Mouse (Mus musculus) adrenal gland, postnatal 14 days (tissue): ENCODE measurements at regions not wholly inside any gene's neighbourhood (a gene's known extent, or its start where the extent isn't known, plus 50 kb on each side); places are given as distances from the start of the nearest gene placed in this dataset.

Experiments used
- DNase-seq: peaks from one replicate; pipeline ENCODE4 v3.0.0; 2021; ENCODE audit warnings: mixed read lengths

- peak; percentile 36 for DNase-seq
These were observed 332.4 kb downstream of the Foxo1 start for GRCm38 (mm10) chr3:52600581-52600980.

DNA sequence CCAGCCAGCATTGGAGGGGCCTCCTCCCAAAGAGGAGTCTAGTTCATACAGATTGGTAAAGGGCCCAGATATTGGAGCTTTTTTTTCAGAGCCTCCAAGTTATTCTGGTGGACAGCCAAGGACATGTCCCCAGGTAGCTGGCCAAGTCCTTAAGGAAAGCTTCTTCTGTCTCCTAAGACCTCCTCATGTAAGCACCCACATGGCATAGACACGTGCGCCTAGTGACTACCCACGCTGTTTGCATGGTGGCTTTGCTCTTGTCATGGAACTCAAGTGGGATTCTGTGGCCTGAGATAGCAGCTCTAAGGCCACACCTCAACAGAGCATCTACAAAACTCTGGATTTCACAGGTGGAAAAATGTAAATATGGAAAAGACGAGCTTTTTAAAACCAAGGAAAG, 332.0 kb downstream of the Foxo1 start:
- peak; percentile 22 for DNase-seq

DNA sequence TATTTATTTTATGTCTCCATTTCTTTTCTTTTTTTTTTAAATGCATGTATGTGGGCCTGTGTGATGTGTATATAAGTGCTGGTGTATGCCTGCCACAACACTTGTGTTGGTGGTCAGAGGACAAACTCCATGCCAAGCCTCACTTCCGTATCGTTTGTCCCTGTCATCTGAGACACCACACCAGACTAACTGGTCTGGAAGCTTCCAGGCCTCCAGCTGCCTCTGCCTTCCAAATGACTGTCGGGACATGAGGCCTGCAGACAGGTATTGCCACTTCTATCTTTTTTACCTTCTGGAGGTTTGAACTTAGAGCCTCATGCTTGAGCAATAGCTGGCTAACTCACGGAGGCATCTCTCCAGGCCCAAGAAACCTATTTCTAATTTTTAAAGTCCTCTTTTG, 318.3 kb downstream of the Foxo1 start:
- no peak for DNase-seq

DNA sequence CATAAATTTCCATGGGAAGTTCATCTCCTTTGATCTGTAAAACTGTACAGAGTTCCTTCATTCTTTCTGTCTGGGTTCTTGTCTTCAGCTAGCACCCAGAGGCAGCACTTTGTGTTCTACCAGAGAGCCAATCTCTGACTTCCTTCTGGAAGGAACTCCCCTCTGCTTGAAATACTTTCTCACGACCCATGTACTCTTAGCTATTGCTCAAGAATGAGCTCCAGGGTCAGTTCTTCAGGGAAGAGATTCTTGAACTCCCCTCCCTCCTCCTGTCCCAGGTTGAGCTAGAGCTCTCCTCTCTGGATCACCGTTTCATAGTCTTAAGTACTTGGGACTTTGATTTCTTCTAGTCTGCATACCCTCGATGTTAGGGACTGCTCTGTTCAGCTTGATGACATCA, 311.8 kb downstream of the Foxo1 start:
- DNase-seq: no peak

- no peak for DNase-seq
These were observed 311.0 kb downstream of the Foxo1 start for GRCm38 (mm10) chr3:52579096-52579495.

DNA sequence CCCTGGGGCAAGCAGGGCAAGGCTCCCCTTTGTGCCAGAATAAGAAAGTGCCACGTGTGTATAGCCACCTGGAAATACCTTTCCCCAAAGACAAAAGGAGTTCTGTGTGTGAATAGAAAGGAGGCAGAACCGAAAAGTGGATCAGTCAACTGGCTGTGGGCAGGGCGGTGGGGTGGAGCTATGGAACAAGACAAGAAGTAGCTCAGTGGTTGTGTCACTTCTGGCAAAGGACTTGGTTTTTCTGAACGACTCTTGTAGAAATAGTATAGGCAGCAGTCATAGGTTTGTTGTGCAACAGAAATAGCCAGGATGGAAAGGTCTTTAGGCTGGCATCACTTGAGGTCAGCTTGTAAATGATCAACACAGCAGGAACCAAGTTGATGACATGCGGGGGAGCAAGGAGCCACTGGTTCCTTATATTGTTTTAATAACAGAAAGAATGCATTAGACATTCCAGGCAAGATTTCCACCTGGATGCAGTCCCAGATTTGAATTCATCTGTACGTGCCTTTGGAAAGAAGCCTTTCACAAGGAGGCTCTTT, 308.6 kb downstream of the Foxo1 start:
- DNase-seq: peak; percentile 25

GRCm38 (mm10) chr3:52575237-52575798, 307.2 kb downstream of the Foxo1 start:
- no peak for DNase-seq

- DNase-seq: no peak
These were observed 306.2 kb downstream of the Foxo1 start for GRCm38 (mm10) chr3:52574341-52574740.

DNA sequence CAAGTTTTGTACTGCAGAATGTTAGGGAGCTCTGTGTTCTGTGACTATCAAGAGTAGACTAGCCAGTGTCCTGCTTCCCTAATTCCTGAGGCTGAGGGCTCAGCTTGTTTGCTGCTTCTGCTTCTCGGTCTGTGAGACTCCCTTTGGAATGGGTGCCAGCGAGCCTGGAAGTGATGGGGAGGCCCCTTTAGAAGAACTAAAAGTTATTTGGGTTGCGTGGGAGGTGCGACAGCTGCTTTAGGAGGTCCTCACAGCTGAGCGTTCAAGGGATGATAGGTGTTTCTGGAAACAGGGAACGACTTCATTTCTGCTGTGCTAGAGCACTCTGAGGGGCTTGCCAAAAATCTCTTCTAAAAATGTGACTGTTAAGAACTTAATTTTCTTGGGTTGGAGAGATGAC, 305.7 kb downstream of the Foxo1 start:
- no peak for DNase-seq

DNA sequence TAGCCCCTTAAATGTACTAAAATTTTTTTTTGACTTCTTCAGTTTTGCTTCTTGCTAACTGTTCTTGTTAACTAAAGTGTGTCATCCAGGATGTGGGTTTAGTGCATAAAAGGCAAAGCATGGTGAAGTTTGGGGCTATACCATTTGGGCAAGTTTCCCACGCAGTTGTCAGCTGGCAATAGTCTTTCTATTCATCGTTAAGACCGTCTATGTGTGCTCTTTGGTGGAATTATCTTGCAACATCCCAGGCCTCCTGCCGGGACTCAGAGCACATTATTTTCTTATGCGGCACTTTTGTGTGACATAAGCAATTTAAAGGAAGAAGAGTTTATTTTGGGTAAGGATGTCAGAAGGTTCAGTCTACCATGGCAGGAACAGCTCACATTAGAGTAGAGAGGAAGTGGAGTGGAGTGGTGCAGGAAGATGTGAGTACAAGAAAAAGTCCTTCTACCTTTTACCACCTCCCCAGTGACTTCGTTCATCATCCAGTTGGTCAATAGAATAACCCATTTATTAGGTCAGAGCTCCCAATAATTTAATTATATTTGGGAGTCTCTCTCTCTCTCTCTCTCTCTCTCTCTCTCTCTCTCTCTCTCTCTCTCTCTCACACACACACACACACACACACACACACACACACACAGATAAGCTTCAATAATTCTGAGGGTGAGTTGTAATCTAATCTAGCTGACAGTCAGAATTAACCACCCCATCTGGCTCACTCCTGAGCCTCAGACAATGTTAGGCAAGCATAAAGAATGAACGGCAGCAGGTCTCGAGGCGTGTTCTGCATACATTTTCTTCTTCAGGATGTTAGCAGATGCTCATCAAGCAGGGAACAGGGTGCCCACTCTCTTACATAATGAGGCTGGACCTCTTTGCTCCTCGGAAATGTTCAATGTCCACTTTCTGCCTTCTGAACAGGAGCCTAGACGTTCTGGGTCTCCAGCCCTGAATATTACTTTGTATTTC, 304.7 kb downstream of the Foxo1 start:
- DNase-seq: no peak

GRCm38 (mm10) chr3:52567606-52568372, 299.7 kb downstream of the Foxo1 start:
- no peak for DNase-seq

- no peak for DNase-seq
These were observed 295.5 kb downstream of the Foxo1 start for GRCm38 (mm10) chr3:52563595-52563994.

DNA sequence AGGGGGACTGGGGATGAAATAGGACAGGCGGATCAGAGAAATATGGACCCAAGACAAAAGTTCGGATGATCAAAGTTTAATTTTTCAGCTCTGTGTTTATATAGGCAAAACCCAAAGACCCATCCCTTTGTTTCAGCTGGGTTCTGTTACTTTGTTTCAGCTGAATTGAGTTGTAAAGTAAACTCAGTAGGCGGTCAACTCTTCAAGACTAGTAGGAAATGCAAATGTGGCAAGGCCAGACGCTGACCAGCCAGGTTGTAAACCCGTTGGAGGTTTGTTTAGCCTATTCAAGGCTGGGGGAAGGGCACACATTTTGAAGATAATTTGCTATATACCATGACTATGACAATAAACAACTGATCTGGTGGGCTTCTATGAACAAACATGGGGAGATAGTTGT, 294.7 kb downstream of the Foxo1 start:
- DNase-seq: no peak

GRCm38 (mm10) chr3:52559481-52559880, 291.3 kb downstream of the Foxo1 start:
- no peak for DNase-seq

- no peak for DNase-seq
These were observed 290.6 kb downstream of the Foxo1 start for GRCm38 (mm10) chr3:52558765-52559164.

GRCm38 (mm10) chr3:52557296-52557695, 289.2 kb downstream of the Foxo1 start:
- no peak for DNase-seq

DNA sequence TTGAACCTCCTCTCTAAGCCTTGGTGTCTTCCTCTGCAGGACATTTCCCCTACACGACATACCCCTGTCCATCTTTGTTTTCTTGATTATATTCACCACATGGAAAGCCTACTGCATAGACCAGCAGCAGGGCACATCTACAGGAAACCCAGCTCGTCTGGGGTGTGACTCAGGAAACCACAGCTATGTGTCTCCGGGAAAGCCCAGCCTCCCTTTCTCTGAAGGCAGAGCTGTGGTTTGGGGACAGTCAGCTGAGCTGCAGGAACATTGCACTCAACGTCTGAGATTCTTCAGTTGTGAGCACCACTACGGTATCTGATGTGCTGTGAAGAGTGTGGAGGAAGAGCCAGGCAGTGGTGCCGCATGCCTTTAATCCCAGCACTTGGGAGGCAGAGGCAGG, 286.9 kb downstream of the Foxo1 start:
- no peak for DNase-seq

DNA sequence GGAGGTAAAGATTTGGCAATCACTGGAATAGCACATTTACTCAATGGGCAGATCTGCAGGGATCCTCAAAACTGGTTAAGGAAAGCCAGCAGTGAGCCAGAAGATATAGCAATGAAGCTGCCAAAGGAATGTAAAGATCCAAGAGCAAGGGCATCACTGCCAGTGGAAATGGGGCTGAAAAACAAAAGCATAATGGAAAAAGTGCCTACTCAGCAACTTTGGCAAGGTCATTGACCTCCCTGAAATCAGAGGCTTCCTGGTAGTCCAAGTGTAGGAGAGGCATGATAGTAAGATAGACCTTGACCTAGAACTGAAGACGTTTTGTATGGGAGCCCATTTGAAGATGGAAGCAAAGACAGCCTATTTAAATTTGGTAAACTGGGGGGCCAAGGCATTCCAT, 286.4 kb downstream of the Foxo1 start:
- no peak for DNase-seq

- DNase-seq: no peak
These were observed 280.2 kb downstream of the Foxo1 start for GRCm38 (mm10) chr3:52548201-52548893.

GRCm38 (mm10) chr3:52546035-52546434, 277.9 kb downstream of the Foxo1 start:
- DNase-seq: no peak

- peak; percentile 20 for DNase-seq
These were observed 274.9 kb downstream of the Foxo1 start for GRCm38 (mm10) chr3:52543006-52543405.

DNA sequence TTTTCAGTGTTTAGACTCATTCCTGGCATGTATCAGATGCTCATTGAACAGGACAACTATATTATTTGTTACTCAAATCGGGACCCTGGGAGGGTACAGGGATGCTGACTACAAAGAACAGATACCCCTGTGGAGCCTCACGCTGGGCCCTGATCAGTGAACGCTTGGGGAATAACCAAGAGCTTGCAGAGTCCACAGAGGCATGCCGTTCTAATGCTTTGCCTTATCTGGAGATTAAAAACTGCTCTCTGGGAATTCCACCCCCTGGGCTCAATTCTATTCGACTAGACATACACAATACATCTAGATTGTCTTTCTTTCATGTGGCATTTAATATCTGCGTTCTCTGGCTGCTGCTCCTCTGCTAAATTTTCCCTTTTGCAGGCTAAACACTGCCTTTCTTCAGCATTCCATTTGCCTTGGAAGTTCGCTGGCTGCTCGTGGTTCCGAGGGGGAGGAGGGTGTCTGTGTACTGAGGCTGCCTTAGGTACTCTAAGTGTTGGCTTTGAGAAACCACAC, 272.8 kb downstream of the Foxo1 start:
- no peak for DNase-seq
